Mouse (Mus musculus): ENCODE results near the gene Socs7.
"Not testable (repeated sequence)": the region's sequence is repeated elsewhere in the genome, so short reads cannot be mapped to it uniquely, and the experiment has no call there.

Gene Socs7

DNA sequence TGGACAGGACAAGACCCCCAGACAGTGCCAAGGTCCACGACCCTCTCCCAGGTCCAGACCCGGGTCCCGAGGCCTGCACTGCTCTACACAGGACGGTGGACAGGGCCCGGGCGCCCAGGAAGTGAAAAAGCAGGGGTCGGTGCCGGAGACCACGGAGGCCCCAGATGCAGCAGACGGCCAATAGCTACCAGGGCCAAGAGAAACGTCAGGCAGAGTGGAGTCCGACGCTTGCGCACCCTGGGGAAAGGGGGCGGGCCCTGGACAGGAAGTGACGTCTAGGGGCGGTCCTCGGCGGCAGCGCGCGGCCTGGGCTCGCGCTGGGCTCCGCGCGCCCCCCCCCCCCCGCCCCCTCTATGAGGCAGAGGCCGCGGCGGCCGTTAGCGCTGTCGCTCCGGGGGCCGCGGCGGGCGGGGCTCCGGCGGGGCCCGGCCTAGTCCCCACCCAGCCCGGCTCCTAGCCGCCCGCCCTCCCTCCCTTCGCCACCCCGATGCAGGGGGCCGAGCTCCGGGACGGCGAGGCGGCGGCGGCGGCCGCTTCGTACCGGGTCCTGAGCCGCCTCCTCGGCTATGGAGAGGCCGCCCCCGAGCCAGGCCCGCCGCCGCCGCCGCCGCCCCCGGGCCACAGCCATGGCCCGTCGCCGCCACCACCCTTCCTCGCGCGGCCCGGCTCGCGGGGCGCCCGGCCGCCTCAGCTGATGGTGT lies at the start of gene Socs7:
Gene Socs7, plus strand, starts transcription at position 604 of the 701 bp plus-strand sequence.
- peak; percentile 97 for DNase-seq

GRCm38 (mm10) chr11:97312871-97313270 lies 49.5 kb upstream of the Socs7 start:
- DNase-seq = not testable (repeated sequence)

- peak; percentile 33 for DNase-seq
Observed at GRCm38 (mm10) chr11:97314110-97314509, 48.2 kb upstream of the Socs7 start.

DNA sequence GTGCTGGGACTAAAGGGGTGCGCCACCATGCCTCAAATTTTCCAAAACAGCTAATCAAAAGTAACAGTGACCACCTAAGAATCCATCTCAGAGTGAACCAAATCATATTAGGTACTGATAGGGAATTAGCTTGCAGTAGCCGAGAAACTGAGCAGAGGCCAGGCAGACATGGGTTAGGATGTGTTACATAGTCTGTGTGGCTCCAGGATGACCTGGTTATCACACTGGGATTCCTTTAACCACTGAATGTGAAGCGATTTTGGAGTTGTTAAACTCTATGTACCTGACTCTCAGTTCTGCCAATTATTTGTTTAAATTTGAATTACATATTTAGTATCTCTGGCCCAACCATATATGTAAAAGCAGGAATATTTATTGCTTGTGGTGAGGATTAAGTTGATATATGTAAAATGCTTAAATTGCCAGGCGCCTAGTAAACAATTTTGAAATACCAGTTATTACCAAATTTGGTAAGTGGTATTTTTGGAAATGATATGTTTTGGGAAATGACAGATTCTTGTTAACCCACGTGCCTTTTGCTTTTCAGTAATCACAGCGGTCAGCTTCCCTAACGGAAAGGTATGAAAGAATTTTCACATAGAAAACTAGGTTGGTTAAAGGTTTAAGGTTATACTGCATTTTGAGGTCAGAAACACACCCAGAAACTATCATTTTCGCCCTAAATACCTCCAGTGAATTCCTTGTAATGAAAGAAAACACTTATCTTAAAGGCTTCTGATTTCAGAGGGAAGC lies 47.4 kb upstream of the Socs7 start:
- DNase-seq = no peak

DNA sequence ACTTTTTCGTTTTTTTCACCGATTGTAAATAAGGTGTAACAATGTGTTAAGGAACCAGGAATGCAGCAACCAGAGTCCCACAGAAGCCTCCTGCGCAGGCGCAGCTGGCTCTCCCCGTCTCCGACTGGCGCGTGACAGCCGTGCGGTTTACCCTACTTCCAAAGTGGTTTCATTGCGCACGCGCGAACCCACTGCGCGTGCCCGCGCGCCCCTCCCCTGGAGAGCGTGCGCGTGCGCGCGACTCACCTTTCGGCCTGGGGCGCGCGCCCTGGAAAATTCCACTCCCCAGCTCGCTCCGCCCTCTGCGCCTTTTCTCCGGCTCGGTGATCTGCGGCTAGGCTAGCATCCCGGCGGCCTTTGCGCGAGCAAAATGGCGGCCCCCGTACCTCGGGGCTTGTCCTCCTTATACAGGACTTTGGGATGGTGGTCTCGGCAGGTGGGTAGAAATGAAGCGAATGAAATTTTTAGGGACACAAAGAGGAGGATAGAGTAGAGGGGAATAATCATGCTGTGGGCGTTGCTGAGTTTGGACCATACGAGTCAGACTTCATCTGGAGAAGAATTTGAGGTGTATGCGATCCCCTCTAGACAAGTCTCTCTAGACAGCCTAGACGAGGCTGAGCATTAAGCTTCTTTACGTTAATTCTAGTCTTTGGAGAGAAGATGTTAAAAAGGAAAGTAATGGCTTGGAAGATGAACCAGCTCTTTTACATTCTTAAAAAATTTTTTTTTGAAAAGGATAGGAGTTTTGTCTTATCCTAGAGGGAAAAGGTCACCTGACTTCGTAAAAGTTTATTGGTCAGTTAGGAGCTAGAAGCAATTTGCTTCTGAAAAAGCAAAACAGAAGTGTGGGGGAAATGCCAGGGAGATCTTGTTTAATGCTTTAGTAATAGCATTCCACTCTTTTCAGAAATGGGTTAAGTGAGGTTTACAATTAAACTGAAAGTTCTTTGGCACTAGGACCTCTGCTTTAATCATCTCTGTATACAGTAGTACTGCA lies 46.5 kb upstream of the Socs7 start, which contains the start of gene Mrpl45:
Gene Mrpl45, plus strand, starts transcription at position 213 of the 1,000 bp plus-strand sequence.
- peak; percentile 98 for DNase-seq

GRCm38 (mm10) chr11:97321197-97321596 lies 41.2 kb upstream of the Socs7 start:
- no peak for DNase-seq

DNA sequence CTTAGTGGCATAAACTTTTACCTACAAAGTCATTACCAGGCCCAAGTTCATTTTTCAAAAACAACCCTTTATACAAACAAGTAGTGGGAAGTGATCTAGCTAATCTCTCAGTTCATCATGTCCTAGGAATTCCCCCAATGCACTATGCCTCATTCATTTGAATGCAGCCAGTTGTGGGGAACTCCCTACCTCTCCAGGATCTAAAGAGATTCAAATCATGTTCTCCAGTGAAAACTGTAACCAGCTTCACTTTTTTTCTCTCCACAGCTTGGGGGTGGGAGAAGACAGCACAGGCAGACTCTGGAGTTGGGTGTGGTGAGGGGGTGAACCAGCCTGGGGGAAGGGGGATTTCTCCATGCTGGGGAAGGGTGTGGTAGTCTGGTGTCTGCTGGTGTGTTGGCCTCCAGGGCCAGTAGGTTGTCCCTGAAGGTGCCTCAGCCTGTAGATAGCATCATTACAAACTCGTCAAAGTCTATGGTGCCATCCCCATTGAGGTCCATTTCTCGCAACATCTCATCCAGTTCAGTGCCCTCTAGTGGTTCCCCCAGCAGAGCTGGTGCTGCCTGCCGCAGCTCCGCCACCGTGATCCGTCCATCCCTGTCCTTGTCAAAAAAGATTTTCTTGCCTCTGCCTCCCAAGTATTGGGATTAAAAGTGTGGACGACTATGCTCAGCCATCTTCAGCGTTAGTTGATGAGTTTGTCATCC lies 40.3 kb upstream of the Socs7 start:
- not testable (repeated sequence) for DNase-seq

- DNase-seq = no peak
Observed at GRCm38 (mm10) chr11:97325224-97325623, 37.1 kb upstream of the Socs7 start.

DNA sequence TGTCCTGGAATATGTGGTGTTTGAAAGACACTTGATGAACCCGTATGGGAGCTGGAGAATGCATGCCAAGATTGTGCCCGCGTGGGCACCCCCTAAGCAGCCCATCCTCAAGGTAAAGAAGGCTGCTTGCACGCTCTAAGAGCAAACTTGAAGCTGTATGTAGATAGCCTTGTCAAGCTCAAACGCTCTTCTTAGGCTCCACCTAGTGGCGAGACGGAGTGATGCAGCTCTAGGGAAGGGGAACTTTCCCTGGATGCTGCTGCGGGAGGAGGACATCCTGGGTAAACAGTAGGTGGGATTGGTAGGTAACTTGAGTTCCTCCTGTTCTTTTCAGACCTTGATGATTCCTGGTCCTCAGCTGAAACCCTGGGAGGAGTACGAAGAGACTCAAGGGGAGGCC lies 34.2 kb upstream of the Socs7 start:
- peak; percentile 72 for DNase-seq

DNA sequence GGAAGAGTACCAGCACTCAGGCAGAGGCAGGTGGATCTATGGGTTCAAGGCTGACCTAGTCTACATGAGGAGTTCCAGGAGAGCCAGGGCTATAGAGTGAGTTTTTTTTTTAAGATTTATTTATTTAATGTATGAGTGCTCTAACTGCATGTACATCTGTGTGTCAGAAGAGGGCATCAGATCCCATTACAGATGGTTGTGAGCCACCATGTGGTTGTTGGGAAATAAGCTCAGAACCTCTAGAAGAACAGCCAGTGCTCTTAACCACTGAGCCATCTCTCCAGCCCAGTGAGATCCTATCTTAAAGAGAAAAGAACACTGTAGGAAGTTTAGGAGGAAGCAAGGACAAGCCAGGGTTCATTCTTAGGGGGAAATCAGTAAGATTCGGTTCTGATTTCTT lies 32.0 kb upstream of the Socs7 start:
- no peak for DNase-seq

GRCm38 (mm10) chr11:97331231-97332190 lies 30.8 kb upstream of the Socs7 start:
- no peak for DNase-seq

DNA sequence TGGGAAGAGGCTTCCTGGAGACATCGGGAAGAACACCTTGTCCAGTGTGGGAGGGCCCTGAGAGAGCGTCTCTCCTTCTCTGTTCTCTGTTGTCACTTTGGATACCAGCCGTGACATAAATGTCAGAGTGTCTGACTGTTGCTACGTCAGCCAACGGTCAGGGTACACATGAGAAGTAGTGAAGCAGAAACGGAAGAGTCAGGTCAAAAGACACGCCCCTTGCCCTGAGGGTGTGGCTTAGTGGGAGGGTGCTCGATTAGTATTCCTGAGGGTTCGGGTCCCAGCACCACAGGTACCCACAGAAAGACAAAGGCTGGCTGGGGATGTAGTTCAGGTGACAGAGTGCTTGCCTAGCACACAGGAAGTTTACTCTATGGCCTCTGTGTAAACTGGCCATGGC lies 29.3 kb upstream of the Socs7 start:
- DNase-seq = no peak

- no peak for DNase-seq
Observed at GRCm38 (mm10) chr11:97333896-97334295, 28.5 kb upstream of the Socs7 start.

DNA sequence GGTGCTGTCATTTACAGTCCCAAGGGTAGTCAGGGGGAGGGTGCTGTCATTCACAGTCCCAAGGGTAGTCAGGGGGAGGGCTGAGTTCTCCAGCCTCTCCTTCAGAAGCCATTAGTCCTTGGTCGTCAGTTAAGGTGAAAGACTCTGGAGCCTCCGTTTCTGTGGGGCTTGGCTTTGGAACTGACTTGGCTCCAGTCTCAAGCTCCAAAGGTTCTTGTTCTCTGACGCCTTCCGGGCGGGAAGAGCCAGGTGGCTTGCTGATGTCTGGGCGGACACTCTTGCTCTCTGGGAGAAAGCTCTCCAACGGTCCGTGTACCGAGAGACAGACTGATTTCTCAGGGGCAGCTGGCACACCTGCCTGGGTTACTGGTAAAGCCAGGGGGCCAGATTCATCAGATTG lies 28.0 kb upstream of the Socs7 start:
- DNase-seq = no peak

- DNase-seq = no peak
Observed at GRCm38 (mm10) chr11:97336238-97336637, 26.1 kb upstream of the Socs7 start.

DNA sequence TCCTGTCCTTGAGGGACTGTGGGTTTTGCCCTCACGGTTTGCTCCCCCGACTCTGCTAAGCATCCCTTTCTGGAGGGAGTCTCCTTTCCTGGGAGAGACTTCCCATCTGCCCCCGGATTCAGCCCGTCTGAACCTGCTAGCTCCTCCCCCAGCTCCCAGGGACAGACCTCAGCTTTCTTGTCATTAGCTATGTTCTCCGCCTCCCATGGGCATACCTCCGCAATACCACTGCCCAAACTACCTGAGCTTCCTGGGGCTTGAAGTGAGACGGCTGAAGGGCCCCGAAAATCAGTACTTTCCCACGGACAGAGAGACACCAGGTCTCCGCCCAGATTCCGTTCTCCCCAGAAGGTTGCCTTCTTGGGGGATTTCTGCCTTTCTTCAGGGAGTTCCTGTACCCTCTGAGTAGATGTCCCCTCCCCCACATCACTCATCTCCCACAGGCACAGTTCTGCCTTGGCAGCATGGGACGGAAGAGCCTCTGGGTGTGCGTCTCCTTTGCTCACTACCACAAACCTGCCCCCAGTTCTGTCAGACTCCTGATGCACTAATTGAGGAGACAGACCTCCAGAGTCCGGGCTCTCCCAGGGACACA lies 25.5 kb upstream of the Socs7 start:
- no peak for DNase-seq

GRCm38 (mm10) chr11:97337363-97337762 lies 25.0 kb upstream of the Socs7 start:
- no peak for DNase-seq

- DNase-seq = peak; percentile 47
Observed at GRCm38 (mm10) chr11:97338302-97338976, 23.9 kb upstream of the Socs7 start.

GRCm38 (mm10) chr11:97338977-97339315 lies 23.4 kb upstream of the Socs7 start:
- DNase-seq = peak; percentile 84

DNA sequence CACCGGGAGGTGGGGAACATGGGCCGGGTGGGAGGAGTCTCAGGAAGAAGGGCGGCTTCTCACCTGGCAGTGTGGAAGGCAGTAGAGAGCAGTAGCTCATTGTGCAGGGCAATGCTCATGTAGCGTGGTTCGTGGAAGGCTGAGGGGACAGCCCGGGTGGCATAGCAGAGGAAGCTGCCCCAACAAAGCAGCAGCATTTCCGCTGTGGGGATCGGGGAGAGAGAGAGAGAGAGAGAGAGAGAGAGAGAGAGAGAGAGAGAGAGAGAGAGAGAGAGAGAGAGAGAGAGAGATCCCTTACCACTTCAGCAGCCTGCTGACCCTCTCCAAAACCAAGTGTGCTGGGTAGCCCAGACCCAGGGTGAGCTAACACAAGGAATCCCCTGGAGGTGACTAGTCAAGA lies 19.2 kb upstream of the Socs7 start:
- no peak for DNase-seq
